ENCODE assay signal across 8 mouse cellular contexts in genomic region chr2:29889066-29889944, GRCm38 (mm10). TPM values are rescaled to one million over a fixed set of nuclear protein-coding genes. Genes with fewer than 3 reads are reported as not detected.
DNase-seq lines count a peak whose midpoint lies in the region; ATAC-seq and TF ChIP-seq lines count a peak whose summit lies in the region.

Gene Odf2, plus strand, starts transcription at chr2:29889221.

- 1% methylated on average over 70 of the region's 70 CpGs for WGBS in hindbrain, embryonic 10.5 days
- 2% methylated on average over 53 of the region's 70 CpGs for WGBS in lung, postnatal 0 days

- peak; percentile 83 for DNase-seq in MN1 (ENCODE audit: low spot score)
- DNase-seq in cerebellum, adult 9-10 months, result peak; percentile 100
- peak; percentile 100 for DNase-seq in hindbrain, embryonic 10.5 days (ENCODE audit: low spot score)
- peak; percentile 99 for DNase-seq in layer of hippocampus, adult 9-11 months
- DNase-seq in lung, postnatal 0 days (ENCODE audit: low spot score), result peak; percentile 98
- DNase-seq in ovary, postnatal 14 days (ENCODE audit: low spot score), result peak; percentile 100
- DNase-seq in thymus, postnatal 14 days, result peak; percentile 100

- H3K4me2 ChIP-seq in lung, postnatal 0 days (replicated peaks; ENCODE audit: low read depth, low read length), result peak within 1 kb of the TSS; percentile 92

- H3K27me3 ChIP-seq in hindbrain, embryonic 10.5 days (ENCODE audit: insufficient read depth, poor library complexity, severe bottlenecking), result no peaks in the 10 kb centered on the region
- no peaks in the 10 kb centered on the region for H3K27me3 ChIP-seq in lung, postnatal 0 days (replicated peaks; ENCODE audit: insufficient read depth, low read length)

- ATAC-seq in frontal cortex, adult (ENCODE audit: low TSS enrichment), result peak; percentile 85
- peak; percentile 95 for ATAC-seq in lung, postnatal 0 days

- H3K9me3 ChIP-seq in hindbrain, embryonic 10.5 days, result no peaks in the 10 kb centered on the region
- H3K9me3 ChIP-seq in lung, postnatal 0 days (ENCODE audit: low read length), result no peaks in the 10 kb centered on the region

- no peak for TF ChIP-seq CTCF in lung, postnatal 0 days (IDR thresholded peaks at IDR 0.05)

- peaks cover 23% of the 10 kb centered on the region for H3K4me1 ChIP-seq in hindbrain, embryonic 10.5 days (replicated peaks)
- peaks cover 3% of the 10 kb centered on the region; the same call in 1 of the 2 replicates for H3K4me1 ChIP-seq in lung, postnatal 0 days (ENCODE audit: insufficient read depth, low read depth, low read length)

- peak within 1 kb of the TSS; percentile 97 for H3K27ac ChIP-seq in hindbrain, embryonic 10.5 days
- peak within 1 kb of the TSS; percentile 86 for H3K27ac ChIP-seq in lung, postnatal 0 days (ENCODE audit: low read length)

- H3K36me3 ChIP-seq in hindbrain, embryonic 10.5 days, result peaks cover 36% of the 10 kb centered on the region
- H3K36me3 ChIP-seq in lung, postnatal 0 days (ENCODE audit: insufficient read depth, low read length), result peaks cover 16% of the 10 kb centered on the region; the same call in 1 of the 2 replicates

- H3K9ac ChIP-seq in lung, postnatal 0 days (replicated peaks; ENCODE audit: low read depth), result peak within 1 kb of the TSS; percentile 67

- peak within 1 kb of the TSS; percentile 99 for H3K4me3 ChIP-seq in hindbrain, embryonic 10.5 days
- H3K4me3 ChIP-seq in lung, postnatal 0 days (ENCODE audit: low read depth, low read length), result peak within 1 kb of the TSS; percentile 73

- no peak for TF ChIP-seq EP300 in lung, postnatal 0 days (IDR thresholded peaks at IDR 0.05)

RNA-seq across cellular contexts. Expression of gene Odf2, which starts in this region (rescaled TPM):
- 111 and 114 TPM in 2 replicates for polyA plus RNA-seq in hindbrain, embryonic 10.5 days (2016; fragmentation: Nextera tagmentation; extraction: Ambion mirVana)
- polyA plus RNA-seq in lung, postnatal 0 days (2015; fragmentation: Nextera tagmentation; extraction: Ambion mirVana), result 21.8 and 25.8 TPM in 2 replicates

Comparison
In these comparisons a context has a peak if more than half of its experiments do, and no peak if none do; other contexts are left out.
1. Peak in every context shown above with its lines: DNase-seq, ATAC-seq, H3K4me3 ChIP-seq and H3K27ac ChIP-seq.